Mouse (Mus musculus): ENCODE measurements around the gene Agap2.
"Not testable (repeated sequence)": the region's sequence is repeated elsewhere in the genome, so short reads cannot be mapped to it uniquely, and the experiment has no call there.

Gene Agap2

DNA sequence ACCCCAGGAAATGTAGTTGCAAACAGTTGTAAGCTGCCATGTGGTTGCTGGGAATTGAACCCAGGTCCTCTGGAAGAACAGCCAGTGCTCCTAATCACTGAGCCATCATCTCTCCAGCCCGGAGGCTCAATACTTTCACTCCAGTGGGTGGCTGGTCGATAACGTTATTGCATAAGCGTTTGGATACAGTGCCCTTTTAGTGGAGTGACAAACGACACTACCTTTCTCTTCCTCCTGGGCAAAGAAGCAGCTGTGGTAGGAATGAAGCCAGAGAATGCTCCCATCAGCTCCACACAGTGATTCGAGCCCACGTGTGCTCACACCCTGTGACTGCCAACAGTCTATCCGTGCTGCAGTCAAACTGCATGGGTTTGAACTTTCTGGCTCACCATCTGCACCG is 3.9 kb upstream of the Agap2 start:
- in situ Hi-C loops (cut with MboI; ENCODE audit: low pct_unique_long_range_greater_than_20kb in 1 of 2, low sequenced_read_pairs in 2 of 2, unreplicated experiment in 1 of 2): no loop called here

GRCm38 (mm10) chr10:127072270-127072669 is 2.8 kb upstream of the Agap2 start:
- in situ Hi-C loops (cut with MboI; ENCODE audit: low pct_unique_long_range_greater_than_20kb in 1 of 2, low sequenced_read_pairs in 2 of 2, unreplicated experiment in 1 of 2): not testable (repeated sequence)

DNA sequence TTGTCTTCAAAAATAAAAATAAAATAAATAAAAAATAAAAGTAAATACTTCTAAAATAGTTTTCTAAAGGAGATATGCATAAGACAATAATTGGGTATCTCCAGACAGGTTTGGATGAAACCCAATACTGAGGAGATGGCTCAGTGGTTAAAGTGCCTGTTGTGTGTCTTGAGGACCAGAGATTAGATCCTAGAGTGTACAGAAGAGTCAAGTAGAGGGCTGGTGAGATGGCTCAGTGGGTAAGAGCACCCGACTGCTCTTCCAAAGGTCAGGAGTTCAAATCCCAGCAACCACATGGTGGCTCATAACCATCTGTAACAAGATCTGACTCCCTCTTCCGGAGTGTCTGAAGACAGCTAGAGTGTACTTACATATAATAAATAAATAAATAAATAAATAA is 2.1 kb upstream of the Agap2 start:
- in situ Hi-C loops (cut with MboI; ENCODE audit: low pct_unique_long_range_greater_than_20kb in 1 of 2, low sequenced_read_pairs in 2 of 2, unreplicated experiment in 1 of 2): not testable (repeated sequence)

GRCm38 (mm10) chr10:127073981-127074380 is 1.1 kb upstream of the Agap2 start:
- in situ Hi-C loops (cut with MboI; ENCODE audit: low pct_unique_long_range_greater_than_20kb in 1 of 2, low sequenced_read_pairs in 2 of 2, unreplicated experiment in 1 of 2): no loop called here

GRCm38 (mm10) chr10:127075651-127076050 is 567 bp downstream of the Agap2 start:
- in situ Hi-C loops (cut with MboI; ENCODE audit: low pct_unique_long_range_greater_than_20kb in 1 of 2, low sequenced_read_pairs in 2 of 2, unreplicated experiment in 1 of 2): no loop called here

GRCm38 (mm10) chr10:127076082-127076481 is 998 bp downstream of the Agap2 start:
- in situ Hi-C loops (cut with MboI; ENCODE audit: low pct_unique_long_range_greater_than_20kb in 1 of 2, low sequenced_read_pairs in 2 of 2, unreplicated experiment in 1 of 2): no loop called here

GRCm38 (mm10) chr10:127077515-127077914 is 2.4 kb downstream of the Agap2 start:
- in situ Hi-C loops (cut with MboI; ENCODE audit: low pct_unique_long_range_greater_than_20kb in 1 of 2, low sequenced_read_pairs in 2 of 2, unreplicated experiment in 1 of 2): no loop called here

DNA sequence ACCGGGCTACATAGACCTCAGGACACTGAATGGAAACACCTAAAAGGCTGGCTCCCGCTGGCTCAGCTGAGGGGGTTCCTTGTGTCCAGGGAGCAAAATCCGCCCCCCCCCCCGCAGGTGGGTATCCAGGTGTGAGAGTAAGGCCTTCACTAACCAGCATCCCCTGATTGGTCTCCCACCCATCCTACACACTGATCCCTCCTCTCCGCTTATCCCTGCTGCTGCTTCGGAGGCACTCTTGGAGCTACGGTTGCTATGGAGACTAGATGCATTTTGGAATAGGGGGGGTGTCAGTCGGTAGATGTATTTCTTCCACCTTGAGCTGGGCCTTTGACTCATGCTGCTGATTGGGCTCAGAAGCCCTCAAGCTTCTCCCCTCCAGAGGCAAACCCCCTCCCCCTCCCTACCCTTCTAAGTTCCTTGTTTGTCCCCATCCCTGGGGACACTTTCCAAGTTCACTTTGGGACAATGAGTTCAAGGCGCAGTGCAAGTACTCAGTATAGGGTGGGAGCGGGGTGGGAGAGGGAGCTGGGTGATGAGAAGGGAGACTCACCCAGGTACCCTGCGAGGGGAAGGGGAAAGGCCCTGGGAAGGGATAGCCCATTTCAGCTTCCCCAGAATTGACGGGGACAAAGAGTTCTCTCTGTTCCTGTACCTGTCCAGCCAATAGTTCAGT is 3.1 kb downstream of the Agap2 start:
- in situ Hi-C loops (cut with MboI; ENCODE audit: low pct_unique_long_range_greater_than_20kb in 1 of 2, low sequenced_read_pairs in 2 of 2, unreplicated experiment in 1 of 2): no loop called here

- in situ Hi-C loops (cut with MboI; ENCODE audit: low pct_unique_long_range_greater_than_20kb in 1 of 2, low sequenced_read_pairs in 2 of 2, unreplicated experiment in 1 of 2): no loop called here
Observed at GRCm38 (mm10) chr10:127078677-127079575, 3.8 kb downstream of the Agap2 start.

DNA sequence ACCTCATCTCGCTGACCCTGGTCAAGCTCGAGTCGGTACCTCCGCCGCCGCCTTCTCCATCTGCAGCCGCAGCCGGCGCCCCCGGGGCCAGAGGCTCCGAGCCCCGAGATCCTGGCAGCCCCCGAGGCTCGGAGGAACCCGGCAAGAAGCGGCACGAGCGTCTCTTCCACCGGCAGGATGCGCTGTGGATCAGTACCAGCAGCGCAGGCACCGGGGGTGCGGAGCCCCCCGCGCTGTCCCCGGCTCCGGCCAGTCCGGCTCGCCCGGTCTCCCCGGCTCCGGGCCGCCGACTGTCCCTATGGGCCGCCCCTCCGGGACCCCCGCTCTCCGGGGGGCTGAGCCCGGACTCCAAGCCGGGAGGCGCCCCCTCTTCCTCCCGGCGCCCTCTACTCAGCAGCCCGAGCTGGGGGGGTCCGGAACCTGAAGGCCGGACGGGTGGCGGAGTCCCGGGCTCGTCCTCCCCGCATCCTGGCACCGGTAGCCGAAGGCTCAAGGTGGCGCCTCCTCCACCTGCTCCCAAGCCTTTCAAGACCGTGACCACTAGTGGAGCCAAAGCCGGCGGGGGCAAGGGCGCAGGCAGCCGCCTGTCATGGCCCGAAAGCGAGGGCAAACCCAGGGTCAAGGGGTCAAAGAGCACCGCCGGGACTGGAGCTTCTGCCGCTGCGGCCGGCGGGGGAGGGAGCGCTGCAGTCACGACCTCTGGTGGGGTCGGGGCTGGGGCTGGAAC is 4.7 kb downstream of the Agap2 start:
- in situ Hi-C loops (cut with MboI; ENCODE audit: low pct_unique_long_range_greater_than_20kb in 1 of 2, low sequenced_read_pairs in 2 of 2, unreplicated experiment in 1 of 2): no loop called here

GRCm38 (mm10) chr10:127080901-127081780 is 6.1 kb downstream of the Agap2 start:
- in situ Hi-C loops (cut with MboI; ENCODE audit: low pct_unique_long_range_greater_than_20kb in 1 of 2, low sequenced_read_pairs in 2 of 2, unreplicated experiment in 1 of 2): no loop called here

DNA sequence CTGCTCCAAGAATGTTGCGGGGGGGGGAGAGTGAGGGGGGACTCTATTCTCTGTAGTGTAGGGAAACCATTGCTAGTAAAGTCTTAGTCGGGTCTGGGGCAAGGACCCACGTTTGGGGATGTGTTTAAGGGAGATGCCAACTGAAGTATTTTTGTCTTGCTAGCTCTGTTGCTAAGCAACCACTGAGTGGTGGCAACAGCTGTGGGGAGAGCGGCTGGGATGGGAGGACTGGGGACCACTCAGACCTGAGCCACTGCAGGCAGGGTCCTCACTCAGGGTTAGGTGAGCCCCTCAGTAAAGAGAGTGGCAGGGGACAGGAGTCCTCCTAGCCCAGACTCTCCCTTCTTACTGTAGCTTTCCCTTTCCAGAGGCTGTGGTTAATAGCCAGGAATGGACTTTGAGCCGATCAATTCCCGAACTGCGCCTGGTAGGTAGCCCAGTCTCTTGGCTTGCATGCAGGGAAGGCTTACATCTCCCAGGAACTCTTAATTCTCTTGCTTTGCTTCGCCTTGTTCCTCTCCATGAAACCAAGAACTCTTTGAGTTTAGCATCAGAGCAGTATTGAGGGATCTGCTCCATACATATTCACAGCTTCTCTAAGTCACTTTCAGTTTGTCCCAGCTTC is 7.0 kb downstream of the Agap2 start:
- in situ Hi-C loops (cut with MboI; ENCODE audit: low pct_unique_long_range_greater_than_20kb in 1 of 2, low sequenced_read_pairs in 2 of 2, unreplicated experiment in 1 of 2): no loop called here

DNA sequence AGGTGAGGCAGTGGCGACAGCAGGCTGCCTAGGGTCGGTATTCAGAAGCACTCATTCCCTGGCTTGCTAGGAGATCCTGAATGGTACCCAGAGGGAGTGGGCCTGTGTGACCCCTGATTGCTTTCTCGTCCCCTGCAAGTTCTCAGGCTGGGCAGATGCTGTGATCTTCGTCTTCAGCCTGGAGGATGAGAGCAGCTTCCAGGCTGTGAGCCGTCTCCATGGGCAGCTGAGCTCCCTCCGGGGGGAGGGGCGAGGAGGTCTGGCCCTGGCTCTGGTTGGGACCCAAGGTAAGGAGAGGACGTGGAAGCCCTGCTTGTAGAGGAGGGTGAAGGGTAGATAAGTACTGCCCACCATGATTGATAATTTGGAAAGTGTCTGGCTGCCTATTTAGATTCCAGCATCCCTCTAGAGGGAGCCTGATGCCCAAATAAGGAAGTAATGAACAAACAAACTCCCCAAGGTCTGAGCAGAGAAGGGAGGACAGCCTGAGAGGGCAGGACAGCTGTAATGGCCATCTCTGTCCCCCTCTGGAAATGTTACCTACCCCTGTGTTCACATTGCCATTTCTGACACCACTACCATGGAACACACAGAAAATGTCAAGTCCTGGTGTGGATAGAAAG is 8.3 kb downstream of the Agap2 start:
- in situ Hi-C loops (cut with MboI; ENCODE audit: low pct_unique_long_range_greater_than_20kb in 1 of 2, low sequenced_read_pairs in 2 of 2, unreplicated experiment in 1 of 2): no loop called here

DNA sequence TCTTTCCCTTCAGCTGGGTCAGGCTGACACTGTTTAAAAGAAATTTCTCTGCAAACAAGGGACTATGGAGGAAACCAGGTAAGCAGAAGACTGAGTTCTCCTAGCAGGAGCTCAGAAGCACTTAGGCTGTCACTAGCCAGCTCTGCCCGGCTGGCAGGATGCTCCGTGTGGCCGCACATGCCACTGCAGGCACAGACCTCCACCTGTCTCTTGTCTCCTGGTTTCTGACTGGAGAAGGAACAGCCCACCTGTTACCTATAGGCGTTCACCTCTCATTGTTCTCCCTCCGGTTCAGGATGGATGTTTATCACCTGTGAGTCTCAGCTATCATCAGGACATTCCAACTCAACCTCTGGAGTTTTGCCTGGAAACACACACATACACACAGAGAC is 8.8 kb downstream of the Agap2 start:
- in situ Hi-C loops (cut with MboI; ENCODE audit: low pct_unique_long_range_greater_than_20kb in 1 of 2, low sequenced_read_pairs in 2 of 2, unreplicated experiment in 1 of 2): no loop called here

GRCm38 (mm10) chr10:127085052-127085451 is 10.0 kb downstream of the Agap2 start:
- in situ Hi-C loops (cut with MboI; ENCODE audit: low pct_unique_long_range_greater_than_20kb in 1 of 2, low sequenced_read_pairs in 2 of 2, unreplicated experiment in 1 of 2): no loop called here

DNA sequence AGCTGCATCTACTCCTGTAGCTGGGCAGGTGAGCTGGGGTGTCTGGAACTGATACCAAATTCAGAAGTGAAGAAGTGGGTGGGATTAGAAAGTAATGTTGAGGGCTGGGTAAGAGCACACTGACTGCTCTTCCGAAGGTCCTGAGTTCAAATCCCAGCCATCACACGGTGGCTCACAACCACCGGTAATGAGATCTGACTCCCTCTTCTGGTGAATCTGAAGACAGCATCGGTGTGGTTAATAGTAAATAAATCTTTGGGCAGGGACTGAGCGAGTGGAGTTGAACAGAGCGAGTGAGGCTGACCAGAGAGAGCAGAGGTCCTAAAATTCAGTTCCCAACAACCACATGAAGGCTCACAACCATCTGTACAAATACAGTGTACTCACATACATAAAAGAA is 10.5 kb downstream of the Agap2 start:
- in situ Hi-C loops (cut with MboI; ENCODE audit: low pct_unique_long_range_greater_than_20kb in 1 of 2, low sequenced_read_pairs in 2 of 2, unreplicated experiment in 1 of 2): no loop called here

DNA sequence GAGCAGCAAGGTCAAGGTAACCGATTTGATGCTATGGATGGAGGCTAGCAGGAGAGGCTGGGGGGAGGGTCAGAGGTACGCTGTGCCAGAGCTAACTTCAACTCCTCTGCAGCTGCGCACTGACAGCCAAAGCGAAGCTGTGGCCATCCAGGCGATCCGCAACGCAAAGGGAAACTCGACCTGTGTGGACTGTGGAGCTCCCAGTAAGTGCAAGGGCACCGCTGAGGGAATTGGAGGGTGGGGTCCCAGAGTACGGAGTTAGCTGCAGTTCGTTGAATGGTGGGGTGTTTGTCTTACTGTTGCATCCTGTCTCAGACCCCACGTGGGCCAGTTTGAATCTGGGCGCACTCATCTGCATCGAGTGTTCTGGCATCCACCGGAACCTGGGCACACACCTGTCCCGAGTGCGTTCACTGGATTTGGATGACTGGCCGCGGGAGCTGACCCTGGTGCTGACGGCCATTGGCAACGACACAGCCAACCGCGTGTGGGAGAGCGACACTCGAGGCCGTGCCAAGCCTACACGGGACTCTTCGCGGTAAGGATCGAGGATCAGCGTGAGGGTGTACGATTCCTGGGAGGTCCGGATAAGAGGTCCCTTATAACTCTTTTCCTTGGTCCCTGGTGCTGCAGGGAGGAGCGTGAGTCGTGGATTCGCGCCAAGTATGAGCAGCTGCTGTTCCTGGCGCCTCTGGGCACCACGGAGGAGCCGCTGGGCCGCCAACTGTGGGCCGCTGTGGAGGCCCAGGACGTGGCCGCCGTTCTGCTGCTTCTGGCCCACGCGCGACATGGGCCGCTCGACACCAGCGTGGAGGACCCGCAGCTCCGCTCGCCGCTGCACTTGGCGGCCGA is 15.7 kb downstream of the Agap2 start:
- in situ Hi-C loops (cut with MboI; ENCODE audit: low pct_unique_long_range_greater_than_20kb in 1 of 2, low sequenced_read_pairs in 2 of 2, unreplicated experiment in 1 of 2): no loop called here
